Mouse (Mus musculus): ENCODE results near the gene Ehmt2. TPM values are rescaled to one million over a fixed set of nuclear protein-coding genes. Genes with fewer than 3 reads are reported as not detected.
A peak's percentile ranks its signal among the peaks of the same experiment; 100 is the strongest.
"Not testable (repeated sequence)": the region's sequence is repeated elsewhere in the genome, so short reads cannot be mapped to it uniquely, and the experiment has no call there.

Gene Ehmt2
- total RNA-seq, 2 experiments from 2014 or later, result 232 to 251 TPM

GRCm38 (mm10) chr17:34890074-34890743 is 8.1 kb upstream of the Ehmt2 start:
- no peak for DNase-seq
- intact Hi-C loops (cut with DNase I), result loop anchor here (5.0 kb wide), 1 partner anchor 38 kb away; the partner anchor contains the start of genes Nelfe and Skiv2l

- no peak for DNase-seq
- intact Hi-C loops (cut with DNase I), result loop anchor here (5.0 kb wide), 1 partner anchor 39 kb away; the partner anchor contains the start of genes Nelfe and Skiv2l
These were observed 6.9 kb upstream of the Ehmt2 start for GRCm38 (mm10) chr17:34891377-34891776.

GRCm38 (mm10) chr17:34893072-34893824 is 5.0 kb upstream of the Ehmt2 start:
- intact Hi-C loops (cut with DNase I), result loop anchor here (5.0 kb wide), 1 partner anchor 41 kb away; the partner anchor contains the start of genes Nelfe and Skiv2l
- DNase-seq, result no peak

- peak; percentile 98 for DNase-seq
- intact Hi-C loops (cut with DNase I), result loop anchor here (5.0 kb wide), 1 partner anchor 42 kb away; the partner anchor contains the start of genes Nelfe and Skiv2l
These were observed 4.1 kb upstream of the Ehmt2 start for GRCm38 (mm10) chr17:34894074-34894597.

GRCm38 (mm10) chr17:34894801-34895530 is 3.3 kb upstream of the Ehmt2 start:
- peak; percentile 57 for DNase-seq
- intact Hi-C loops (cut with DNase I), result loop anchor here (5.0 kb wide), 1 partner anchor 43 kb away; the partner anchor contains the start of genes Nelfe and Skiv2l

- intact Hi-C loops (cut with DNase I), result no loop called here
- DNase-seq, result no peak
These were observed 2.5 kb upstream of the Ehmt2 start for GRCm38 (mm10) chr17:34895724-34896123.

GRCm38 (mm10) chr17:34896366-34896765 is 1.9 kb upstream of the Ehmt2 start:
- intact Hi-C loops (cut with DNase I), result no loop called here
- no peak for DNase-seq

GRCm38 (mm10) chr17:34897373-34898159 is 703 bp upstream of the Ehmt2 start:
- no peak for DNase-seq
- intact Hi-C loops (cut with DNase I), result no loop called here

GRCm38 (mm10) chr17:34898706-34899052 is 410 bp downstream of the Ehmt2 start:
- DNase-seq, result peak; percentile 57
- intact Hi-C loops (cut with DNase I), result no loop called here

- intact Hi-C loops (cut with DNase I), result no loop called here
These were observed 1.0 kb downstream of the Ehmt2 start for GRCm38 (mm10) chr17:34899053-34899889.

GRCm38 (mm10) chr17:34899890-34900243 is 1.6 kb downstream of the Ehmt2 start:
- intact Hi-C loops (cut with DNase I), result no loop called here
- DNase-seq, result no peak

More at GRCm38 (mm10) chr17:34899053-34899889, 1.0 kb downstream of the Ehmt2 start:
- peak; percentile 46 for DNase-seq

GRCm38 (mm10) chr17:34900826-34901225 is 2.6 kb downstream of the Ehmt2 start:
- intact Hi-C loops (cut with DNase I), result not testable (repeated sequence)

GRCm38 (mm10) chr17:34901948-34902347 is 3.7 kb downstream of the Ehmt2 start:
- intact Hi-C loops (cut with DNase I); DNase-seq: not testable (repeated sequence)

More at GRCm38 (mm10) chr17:34900826-34901225, 2.6 kb downstream of the Ehmt2 start:
- not testable (repeated sequence) for DNase-seq

GRCm38 (mm10) chr17:34902895-34903294 is 4.6 kb downstream of the Ehmt2 start:
- intact Hi-C loops (cut with DNase I), result no loop called here

GRCm38 (mm10) chr17:34910982-34911381 is 12.7 kb downstream of the Ehmt2 start:
- DNase-seq, result no peak
- intact Hi-C loops (cut with DNase I), result no loop called here

More at GRCm38 (mm10) chr17:34902895-34903294, 4.6 kb downstream of the Ehmt2 start:
- DNase-seq, result no peak

- DNase-seq, result peak; percentile 69
- intact Hi-C loops (cut with DNase I), result no loop called here
These were observed 13.7 kb downstream of the Ehmt2 start for GRCm38 (mm10) chr17:34911945-34912351.

GRCm38 (mm10) chr17:34913930-34914665 is 15.8 kb downstream of the Ehmt2 start, which contains the start of gene Slc44a4:
Slc44a4 (plus strand) TSS chr17:34914466.
- DNase-seq, result no peak
- intact Hi-C loops (cut with DNase I), result no loop called here

GRCm38 (mm10) chr17:34915410-34915831 is 17.2 kb downstream of the Ehmt2 start:
- intact Hi-C loops (cut with DNase I), result no loop called here
- DNase-seq, result no peak
